Mouse (Mus musculus): ENCODE measurements at regions not wholly inside any gene's neighbourhood (a gene's known extent, or its start where the extent isn't known, plus 50 kb on each side); places are given as distances from the start of the nearest gene placed in this dataset.

DNA sequence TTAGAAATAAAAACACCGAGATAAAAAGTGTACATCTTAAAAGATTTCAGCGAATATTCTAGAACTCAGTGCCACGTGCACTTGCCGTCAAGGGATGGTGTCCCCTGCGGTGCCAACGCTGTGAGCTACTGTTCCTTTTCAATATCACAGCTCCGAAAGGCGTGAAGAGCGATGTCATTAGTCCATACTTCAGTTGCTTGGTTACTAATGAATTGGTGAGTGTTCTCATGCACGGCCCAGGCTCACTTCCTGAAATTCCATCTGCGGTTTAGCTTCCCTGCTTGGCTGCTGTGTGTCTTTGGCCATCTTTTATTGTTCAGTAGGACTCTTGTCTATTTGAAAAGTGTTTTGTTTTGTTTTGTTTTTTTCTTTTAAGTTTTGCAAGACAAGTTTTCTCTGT, 93.2 kb downstream of the Tfap2c start:
- TF ChIP-seq POLR2A (IDR thresholded peaks at IDR 0.05; ENCODE audit: low read depth, low read length) (no peak), CTCF (IDR thresholded peaks at IDR 0.05; ENCODE audit: borderline replicate concordance, insufficient read depth, low read length) (no peak)
